Mouse (Mus musculus) stomach, embryonic 15.5 days (tissue): ENCODE measurements around the gene Trrap. TPM values are rescaled to one million over a fixed set of nuclear protein-coding genes. Genes with fewer than 3 reads are reported as not detected.

Experiments used
- ATAC-seq: fragments of 200-750 bp; cut with Nextera tagmentation; 2 replicates; pipeline ENCODE4 v1.8.0; 2017; ENCODE audit warnings: low read depth, moderate number of reproducible peaks, moderate TSS enrichment; ENCODE audit not compliant: insufficient read depth, low FRiP score
- H3K27ac ChIP-seq: fragments of 300-500 bp; sonication (generic); 2 replicates; pipeline ENCODE4 v1.5.1; 2015; ENCODE audit warnings: mild to moderate bottlenecking, inconsistent platforms
- H3K27me3 ChIP-seq: fragments of 300-500 bp; sonication (generic); replicated peaks from 2 replicates; pipeline ENCODE4 v1.6.1; 2015; ENCODE audit warnings: inconsistent platforms
- H3K36me3 ChIP-seq: fragments of 300-500 bp; sonication (generic); 2 replicates; pipeline ENCODE4 v1.6.1; 2015; ENCODE audit warnings: inconsistent platforms
- H3K4me1 ChIP-seq: fragments of 300-500 bp; sonication (generic); 2 replicates; pipeline ENCODE4 v1.6.1; 2015; ENCODE audit warnings: inconsistent platforms
- H3K4me2 ChIP-seq: fragments of 300-500 bp; sonication (generic); 2 replicates; pipeline ENCODE4 v1.6.1; 2015; ENCODE audit warnings: mild to moderate bottlenecking, inconsistent platforms
- H3K4me3 ChIP-seq: fragments of 300-500 bp; sonication (generic); replicated peaks from 2 replicates; pipeline ENCODE4 v1.5.1; 2015; ENCODE audit warnings: inconsistent platforms
- H3K9ac ChIP-seq: fragments of 300-500 bp; sonication (generic); 2 replicates; pipeline ENCODE4 v1.6.1; 2015; ENCODE audit warnings: inconsistent platforms
- H3K9me3 ChIP-seq: fragments of 300-500 bp; sonication (generic); 2 replicates; pipeline ENCODE4 v1.6.1; 2016; ENCODE audit warnings: inconsistent platforms
- WGBS: fragments of 180-500 bp; shearing (Covaris S2); methylation state at CpG from one replicate; pipeline ENCODE4 v1.1.7; 2015; 5-methylcytosine and 5-hydroxymethylcytosine counted together
- polyA plus RNA-seq: library from polyadenylated mRNA; unstranded; fragments of >200 nt; fragmentation: Nextera tagmentation; extraction: Ambion mirVana; gene quantifications from 2 replicates; pipeline ENCODE4 v1.2.1, GENCODE M21; 2015

Trrap gene
- polyA plus RNA-seq, 1 experiment from 2014 or later, result 62.1 TPM

DNA sequence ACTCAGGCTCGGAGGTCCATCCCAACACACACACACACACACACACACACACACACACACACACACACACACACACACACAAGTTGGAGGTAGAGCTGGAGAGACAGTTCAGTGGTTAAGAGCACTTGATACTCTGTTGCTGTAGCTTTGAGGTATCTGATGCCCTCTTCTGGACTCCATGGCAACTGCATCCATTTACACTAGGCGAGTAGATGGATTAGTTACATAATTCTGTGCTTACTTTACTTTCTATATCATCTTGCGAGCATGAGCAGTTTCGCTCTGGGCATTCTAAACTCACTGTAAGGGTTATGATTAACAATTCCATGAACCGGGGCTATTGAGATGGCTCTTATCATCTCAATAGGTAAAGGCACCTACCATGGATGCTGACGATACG is 14.5 kb upstream of the Trrap start:
- Histone ChIP-seq H3K4me1 (0 out of 2 replicates have a peak, but pooled peaks cover 3% of the 10 kb centered on the region), H3K27ac (no peak overlapping the region), H3K36me3 (no peaks in the 10 kb centered on the region), H3K4me2 (no peak overlapping the region), H3K9ac (no peak overlapping the region), H3K27me3 (no peaks in the 10 kb centered on the region), H3K9me3 (no peaks in the 10 kb centered on the region), H3K4me3 (no peak overlapping the region)
- 56% methylated on average over 6 of the region's 7 CpGs for WGBS
- ATAC-seq, result no peak

DNA sequence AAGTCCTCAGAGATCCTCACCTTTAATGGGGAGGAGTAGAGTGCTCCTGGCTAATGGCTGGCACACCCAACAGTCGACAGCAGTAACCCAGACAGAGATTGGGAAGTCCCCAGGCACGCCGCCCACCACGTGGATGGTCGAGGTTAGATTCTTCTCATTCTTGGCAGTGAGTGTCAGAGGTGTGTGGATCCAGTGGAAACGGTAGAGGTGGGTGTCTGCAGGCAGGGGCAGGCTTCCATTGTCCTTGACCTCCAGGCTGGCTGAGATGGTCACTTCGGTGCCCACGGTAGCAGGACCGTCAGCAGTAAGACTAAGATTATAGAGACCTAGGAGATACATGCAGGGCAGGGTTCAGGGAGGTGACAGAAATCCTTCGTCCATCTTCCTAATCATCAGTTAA is 12.3 kb upstream of the Trrap start:
- ATAC-seq, result no peak
- 54% methylated on average over 10 of the region's 10 CpGs for WGBS
- no peak overlapping the region for H3K27ac ChIP-seq

GRCm38 (mm10) chr5:144757402-144757801 is 10.1 kb upstream of the Trrap start:
- WGBS, result 87% methylated on average over 9 of the region's 9 CpGs
- no peaks in the 10 kb centered on the region for H3K9me3 ChIP-seq
- H3K9ac ChIP-seq, result no peak overlapping the region
- no peak overlapping the region for H3K27ac ChIP-seq
- peaks cover 17% of the 10 kb centered on the region for H3K27me3 ChIP-seq
- no peak overlapping the region for H3K4me2 ChIP-seq
- no peaks in the 10 kb centered on the region for H3K36me3 ChIP-seq
- 0 out of 2 replicates have a peak, but pooled peaks cover 9% of the 10 kb centered on the region for H3K4me1 ChIP-seq
- no peak overlapping the region for H3K4me3 ChIP-seq
- ATAC-seq, result no peak

More for the DNA sequence above, 12.3 kb upstream of the Trrap start:
- 0 out of 2 replicates have a peak, but pooled peaks cover 3% of the 10 kb centered on the region for H3K4me1 ChIP-seq
- no peak overlapping the region for H3K9ac ChIP-seq
- H3K4me2 ChIP-seq, result no peak overlapping the region
- H3K4me3 ChIP-seq, result no peak overlapping the region
- no peaks in the 10 kb centered on the region for H3K36me3 ChIP-seq
- H3K9me3 ChIP-seq, result no peaks in the 10 kb centered on the region
- 0 out of 2 replicates have a peak, but pooled peaks cover 3% of the 10 kb centered on the region for H3K27me3 ChIP-seq

DNA sequence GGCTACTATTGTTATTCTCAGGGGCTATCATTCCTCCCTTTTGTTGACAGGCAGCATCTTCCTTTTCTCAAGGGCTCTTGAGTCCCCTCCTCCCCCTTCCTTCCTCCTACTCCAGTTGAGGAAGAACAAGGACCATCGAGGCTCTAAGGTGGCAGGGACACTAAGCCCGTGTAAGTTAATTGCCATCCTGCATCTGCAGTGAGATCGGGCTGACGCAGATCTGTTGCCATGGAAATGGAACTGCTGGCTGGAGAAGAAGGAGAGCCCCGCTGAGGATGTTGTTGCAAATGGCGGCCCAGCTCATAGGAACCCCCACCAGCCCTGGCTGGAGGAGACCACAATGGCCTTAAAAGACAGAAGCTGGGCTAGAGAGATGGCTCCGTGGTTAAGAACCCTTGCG is 9.1 kb upstream of the Trrap start:
- no peaks in the 10 kb centered on the region for H3K36me3 ChIP-seq
- 22% methylated on average over 8 of the region's 8 CpGs for WGBS
- 0 out of 2 replicates have a peak, but pooled peaks cover 7% of the 10 kb centered on the region for H3K4me1 ChIP-seq
- H3K4me2 ChIP-seq, result no peak overlapping the region
- no peak overlapping the region for H3K4me3 ChIP-seq
- no peak for ATAC-seq
- H3K27me3 ChIP-seq, result peaks cover 17% of the 10 kb centered on the region
- no peak overlapping the region for H3K27ac ChIP-seq
- no peaks in the 10 kb centered on the region for H3K9me3 ChIP-seq
- no peak overlapping the region for H3K9ac ChIP-seq

DNA sequence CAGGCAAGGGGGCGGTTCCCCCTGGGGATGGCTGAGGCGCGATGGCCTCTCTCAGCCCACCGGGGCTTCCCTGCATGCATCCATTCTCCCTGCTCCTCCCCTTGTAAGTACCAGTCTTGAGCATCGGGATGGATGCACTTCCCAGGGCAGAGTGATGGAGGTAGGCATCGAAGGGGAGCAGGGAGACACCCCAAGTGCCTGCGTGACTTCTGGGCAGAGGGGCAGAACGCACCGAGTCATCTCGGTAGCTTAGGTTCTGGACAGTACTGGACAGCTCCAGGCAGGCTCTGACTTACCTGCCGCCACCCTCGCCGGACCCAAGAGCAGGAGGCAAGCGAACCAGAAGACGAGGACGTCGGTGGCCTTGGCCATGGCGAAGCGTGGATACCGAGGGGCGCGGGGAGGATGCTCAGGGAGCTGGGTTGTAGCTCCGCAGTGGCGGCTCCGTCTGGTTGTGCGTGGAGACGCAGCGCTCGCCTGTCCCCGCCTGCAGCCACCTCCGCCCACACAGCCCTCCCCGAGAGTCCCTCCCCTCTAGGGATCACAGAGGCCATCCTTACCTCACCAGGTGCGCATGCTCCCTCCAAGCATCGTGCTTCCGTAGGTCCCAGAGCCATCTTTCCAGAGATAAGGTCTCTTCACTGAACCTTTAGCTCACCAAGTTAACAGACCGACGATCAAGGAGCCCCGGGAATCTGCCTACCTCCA is 6.2 kb upstream of the Trrap start, which contains the start of gene Tmem130:
Gene Tmem130 (minus strand): TSS at position 658 of the 708 bp plus-strand sequence.
- H3K27me3 ChIP-seq, result peaks cover 17% of the 10 kb centered on the region
- WGBS, result 3% methylated on average over 38 of the region's 38 CpGs
- no peak within 1 kb of the TSS for H3K27ac ChIP-seq
- peak; percentile 58; the same call in 1 of the 2 replicates for ATAC-seq
- H3K4me3 ChIP-seq, result peak within 1 kb of the TSS; percentile 20
- H3K4me2 ChIP-seq, result peak within 1 kb of the TSS; percentile 56
- no peaks in the 10 kb centered on the region for H3K9me3 ChIP-seq
- H3K9ac ChIP-seq, result no peak within 1 kb of the TSS
- no peaks in the 10 kb centered on the region for H3K36me3 ChIP-seq
- H3K4me1 ChIP-seq, result 0 out of 2 replicates have a peak, but pooled peaks cover 7% of the 10 kb centered on the region

DNA sequence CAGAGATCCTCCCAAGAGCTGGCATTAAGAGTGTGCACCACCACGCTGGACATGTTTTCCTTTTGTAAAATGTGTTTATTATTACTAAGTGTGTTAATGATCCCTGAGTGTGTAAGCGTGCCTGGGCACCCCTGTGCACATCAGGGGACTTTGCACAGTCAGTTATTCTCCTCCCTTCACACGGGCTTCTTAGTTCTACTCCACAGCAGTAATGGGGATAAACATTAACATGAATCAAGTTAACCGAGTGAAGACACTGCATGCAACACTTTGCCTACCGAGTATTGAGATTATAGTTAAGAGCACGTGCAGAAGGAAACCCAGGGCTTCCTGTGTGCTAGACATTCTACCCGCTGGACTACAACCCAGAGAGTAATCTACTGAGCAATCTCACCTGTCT is 1.5 kb upstream of the Trrap start:
- Histone ChIP-seq H3K27ac (no peak overlapping the region), H3K4me2 (no peak overlapping the region), H3K4me1 (peaks cover 13% of the 10 kb centered on the region), H3K27me3 (peaks cover 11% of the 10 kb centered on the region), H3K4me3 (no peak overlapping the region), H3K9ac (no peak overlapping the region), H3K36me3 (0 out of 2 replicates have a peak, but pooled peaks cover under 1% of the 10 kb centered on the region), H3K9me3 (no peaks in the 10 kb centered on the region)
- WGBS, result 63% methylated on average over 7 of the region's 7 CpGs
- ATAC-seq, result no peak

DNA sequence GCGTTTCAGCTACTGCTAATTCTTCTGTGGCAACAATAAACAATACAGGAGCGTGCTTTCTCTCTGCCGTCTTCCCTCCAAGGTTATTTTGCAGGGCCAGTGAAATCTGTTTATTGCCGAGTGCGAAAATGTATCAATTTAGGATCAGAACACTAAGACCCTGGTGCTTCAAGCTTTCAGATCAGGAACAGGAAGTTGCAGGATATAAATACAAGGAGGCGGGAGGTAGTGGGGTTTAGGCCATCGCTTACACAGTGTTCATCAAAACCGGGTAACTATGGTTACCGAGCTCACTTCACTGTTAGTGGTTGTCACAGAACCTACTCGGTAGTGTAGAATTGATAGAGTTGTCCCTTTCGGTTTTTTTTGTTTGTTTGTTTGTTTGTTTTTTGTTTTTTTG is 886 bp upstream of the Trrap start:
- H3K4me2 ChIP-seq, result no peak overlapping the region
- no peak overlapping the region for H3K9ac ChIP-seq
- no peaks in the 10 kb centered on the region for H3K9me3 ChIP-seq
- H3K4me1 ChIP-seq, result peaks cover 8% of the 10 kb centered on the region
- H3K27ac ChIP-seq, result no peak overlapping the region
- H3K27me3 ChIP-seq, result peaks cover 5% of the 10 kb centered on the region
- 0 out of 2 replicates have a peak, but pooled peaks cover 3% of the 10 kb centered on the region for H3K36me3 ChIP-seq
- WGBS, result 70% methylated on average over 11 of the region's 11 CpGs
- no peak overlapping the region for H3K4me3 ChIP-seq
- ATAC-seq, result no peak

DNA sequence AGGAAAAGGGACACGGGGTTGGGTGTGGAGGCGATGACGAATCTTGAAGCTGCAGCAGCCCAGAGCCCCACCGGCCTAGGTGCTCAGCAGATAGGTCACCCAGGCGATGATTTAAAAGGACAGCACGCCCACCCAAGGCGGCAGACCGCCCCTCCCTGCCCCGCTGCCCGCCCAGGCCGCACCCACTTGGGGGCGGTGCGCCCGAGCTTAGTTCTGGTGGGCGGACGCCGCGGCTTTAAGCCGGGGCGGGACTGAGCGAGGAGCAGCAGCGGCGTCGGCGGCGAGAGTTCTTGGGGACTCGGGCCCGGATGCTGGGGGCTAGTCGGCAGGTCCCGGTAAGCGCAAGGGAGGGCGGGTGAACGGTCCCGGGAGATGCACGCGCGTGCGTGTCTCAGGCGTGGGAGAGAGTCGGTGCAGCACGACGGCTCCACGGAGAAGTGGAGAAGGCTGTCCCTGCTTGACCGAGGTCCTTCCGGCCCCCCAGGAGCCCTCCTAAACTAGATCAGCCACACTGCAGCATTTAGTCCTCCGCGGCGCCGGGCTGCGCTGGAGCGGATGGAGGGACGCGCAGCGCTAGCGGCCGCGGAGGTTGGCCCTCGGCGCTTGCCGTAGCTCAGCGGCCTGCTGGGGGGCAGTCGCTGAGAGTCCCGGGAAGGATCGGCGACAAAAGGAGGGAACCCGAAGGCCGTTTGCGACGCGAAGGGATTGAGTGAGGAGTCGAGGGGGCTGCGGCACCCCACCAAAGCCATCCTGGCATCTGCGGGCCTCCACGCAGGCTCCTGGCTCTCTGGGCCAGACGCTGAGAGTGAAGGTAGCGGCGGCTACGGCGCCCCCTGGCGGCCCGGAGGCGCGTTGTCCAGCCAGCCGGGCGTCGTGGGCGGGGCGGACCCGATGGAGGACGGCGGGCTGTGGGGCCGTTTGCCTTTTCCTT is 644 bp downstream of the Trrap start:
- under 1% methylated on average over 89 of the region's 92 CpGs for WGBS
- ATAC-seq, result peak; percentile 91
- Histone ChIP-seq H3K27me3 (no peaks in the 10 kb centered on the region), H3K4me1 (peaks cover 8% of the 10 kb centered on the region), H3K36me3 (peaks cover 6% of the 10 kb centered on the region; the same call in 1 of the 2 replicates), H3K9me3 (no peaks in the 10 kb centered on the region), H3K4me3 (peak overlapping the region; percentile 89), H3K4me2 (peak overlapping the region; percentile 70), H3K9ac (peak overlapping the region; percentile 84), H3K27ac (peak overlapping the region; percentile 96)

DNA sequence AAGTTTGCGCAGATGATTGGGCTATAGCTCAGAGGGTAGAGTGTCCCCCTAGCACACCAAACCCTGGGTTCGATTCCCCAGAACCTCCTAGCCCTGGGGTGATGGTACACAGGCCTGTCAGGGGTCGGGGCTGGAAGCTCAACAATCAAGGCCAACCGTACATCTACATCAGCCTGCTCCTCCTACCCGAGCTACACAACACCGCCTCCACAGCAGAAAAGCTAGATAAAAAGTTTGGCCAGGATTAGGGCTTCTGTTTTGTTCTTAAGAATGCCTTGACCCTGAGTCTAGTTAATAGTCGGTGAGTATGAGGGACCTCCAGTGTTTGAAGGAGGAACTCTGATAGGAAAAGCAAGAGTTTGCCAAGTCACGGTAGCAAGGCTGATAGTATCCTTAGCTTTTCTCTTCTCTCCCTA is 1.5 kb downstream of the Trrap start:
- peak overlapping the region; percentile 70 for H3K4me2 ChIP-seq
- ATAC-seq, result no peak
- H3K36me3 ChIP-seq, result peaks cover 6% of the 10 kb centered on the region; the same call in 1 of the 2 replicates
- no peaks in the 10 kb centered on the region for H3K9me3 ChIP-seq
- no peaks in the 10 kb centered on the region for H3K27me3 ChIP-seq
- peaks cover 8% of the 10 kb centered on the region for H3K4me1 ChIP-seq
- 14% methylated on average over 8 of the region's 8 CpGs for WGBS
- H3K4me3 ChIP-seq, result peak overlapping the region; percentile 89
- peak overlapping the region; percentile 84 for H3K9ac ChIP-seq
- H3K27ac ChIP-seq, result peak overlapping the region; percentile 96; the same call in 1 of the 2 replicates

- H3K9me3 ChIP-seq, result no peaks in the 10 kb centered on the region
- no peak overlapping the region for H3K9ac ChIP-seq
- no peak overlapping the region for H3K4me2 ChIP-seq
- no peak overlapping the region for H3K27ac ChIP-seq
- 91% methylated on average over 6 of the region's 6 CpGs for WGBS
- H3K36me3 ChIP-seq, result peaks cover 26% of the 10 kb centered on the region
- ATAC-seq, result no peak
- H3K4me3 ChIP-seq, result no peak overlapping the region
- H3K27me3 ChIP-seq, result no peaks in the 10 kb centered on the region
- peaks cover 8% of the 10 kb centered on the region for H3K4me1 ChIP-seq
These were observed 5.7 kb downstream of the Trrap start for GRCm38 (mm10) chr5:144773231-144773630.

GRCm38 (mm10) chr5:144780654-144781053 is 13.1 kb downstream of the Trrap start:
- H3K4me1 ChIP-seq, result no peaks in the 10 kb centered on the region
- H3K27ac ChIP-seq, result no peak overlapping the region
- 73% methylated on average over 8 of the region's 8 CpGs for WGBS
- H3K27me3 ChIP-seq, result no peaks in the 10 kb centered on the region
- no peak overlapping the region for H3K4me2 ChIP-seq
- H3K9ac ChIP-seq, result no peak overlapping the region
- H3K9me3 ChIP-seq, result no peaks in the 10 kb centered on the region
- peaks cover 67% of the 10 kb centered on the region for H3K36me3 ChIP-seq
- H3K4me3 ChIP-seq, result no peak overlapping the region
- no peak for ATAC-seq
